ENCODE assay signal across 22 mouse cellular contexts in genomic region chr6:15373621-15374020, GRCm38 (mm10).
DNase-seq lines count a peak whose midpoint lies in the region; ATAC-seq and TF ChIP-seq lines count a peak whose summit lies in the region.
"Had no signal": no experiment of that assay in that cellular context is flagged by ENCODE, and none has a peak within 500 bp of the region (broad histone marks: within the 10 kb centered on the region; RNA-seq: fewer than 3 reads in every experiment).

No protein-coding gene starts in this region.

- no peak for DNase-seq in hindbrain, embryonic 14.5 days (ENCODE audit: low spot score)
- peak; percentile 87 for DNase-seq in liver, adult 2 months (ENCODE audit: extremely low read depth, low read depth, low spot score)
- no peak for DNase-seq in liver
- DNase-seq in lung, postnatal 10 days: peak; percentile 7
- DNase-seq in lung, postnatal 0 days (ENCODE audit: low spot score): no peak
- DNase-seq in Muller cell, postnatal 12 days (ENCODE audit: inconsistent ontology term): peak; percentile 58
- no peak for DNase-seq in spleen, postnatal 10 days (ENCODE audit: low spot score in 2 of 2)
- DNase-seq: adrenal gland, postnatal 14 days; cerebellum, adult 18-20 months; cerebellum, adult 9-11 months; cerebellum, postnatal 36 days; gastrocnemius, adult 2 months; gastrocnemius, postnatal 25 days had no signal

- H3K9ac ChIP-seq in hindbrain, embryonic 14.5 days: no peak overlapping the region
- H3K9ac ChIP-seq in hindbrain, embryonic 12.5 days: no peak overlapping the region
- no peak overlapping the region for H3K9ac ChIP-seq in liver, adult 2 months (ENCODE audit: low read depth, low read length)
- no peak overlapping the region for H3K9ac ChIP-seq in lung, postnatal 0 days (replicated peaks; ENCODE audit: low read depth)
- H3K9ac ChIP-seq: embryonic facial prominence, embryonic 15.5 days; heart, embryonic 12.5 days had no signal

- TF ChIP-seq CTCF in liver, adult 2 months (IDR thresholded peaks at IDR 0.05; ENCODE audit: low read depth, low read length): no peak
- TF ChIP-seq CTCF in lung, postnatal 0 days (IDR thresholded peaks at IDR 0.05): no peak

- H3K4me2 ChIP-seq in hindbrain, embryonic 14.5 days (replicated peaks): no peak overlapping the region
- H3K4me2 ChIP-seq in hindbrain, embryonic 12.5 days (replicated peaks): no peak overlapping the region
- H3K4me2 ChIP-seq in lung, postnatal 0 days (replicated peaks; ENCODE audit: low read depth, low read length): no peak overlapping the region
- H3K4me2 ChIP-seq: embryonic facial prominence, embryonic 15.5 days; heart, embryonic 12.5 days had no signal

- no peak overlapping the region for H3K27ac ChIP-seq in hindbrain, embryonic 14.5 days
- H3K27ac ChIP-seq in hindbrain, embryonic 12.5 days: no peak overlapping the region
- H3K27ac ChIP-seq in liver, adult 2 months (replicated peaks; ENCODE audit: insufficient read depth, low read depth, low read length): no peak overlapping the region
- no peak overlapping the region for H3K27ac ChIP-seq in lung, postnatal 0 days (ENCODE audit: low read length)
- H3K27ac ChIP-seq: embryonic facial prominence, embryonic 15.5 days; forebrain, embryonic 10.5 days; gastrocnemius, adult 2 months; hindbrain, embryonic 10.5 days had no signal

- H3K36me3 ChIP-seq in hindbrain, embryonic 14.5 days (replicated peaks; ENCODE audit: control insufficient read depth, insufficient read depth): no peaks in the 10 kb centered on the region
- H3K36me3 ChIP-seq in hindbrain, embryonic 12.5 days: no peaks in the 10 kb centered on the region
- H3K36me3 ChIP-seq in liver, adult 2 months (ENCODE audit: control insufficient read depth, insufficient read depth, low read length): no peaks in the 10 kb centered on the region
- no peaks in the 10 kb centered on the region for H3K36me3 ChIP-seq in lung, postnatal 0 days (ENCODE audit: insufficient read depth, low read length)
- H3K36me3 ChIP-seq: embryonic facial prominence, embryonic 15.5 days; forebrain, embryonic 10.5 days; heart, embryonic 12.5 days; hindbrain, embryonic 10.5 days had no signal

- no peaks in the 10 kb centered on the region for H3K27me3 ChIP-seq in hindbrain, embryonic 14.5 days (ENCODE audit: control insufficient read depth, insufficient read depth, low read length)
- no peaks in the 10 kb centered on the region for H3K27me3 ChIP-seq in hindbrain, embryonic 12.5 days
- H3K27me3 ChIP-seq in liver, adult 2 months (ENCODE audit: control insufficient read depth, insufficient read depth, low read length): no peaks in the 10 kb centered on the region
- no peaks in the 10 kb centered on the region for H3K27me3 ChIP-seq in lung, postnatal 0 days (replicated peaks; ENCODE audit: insufficient read depth, low read length)
- H3K27me3 ChIP-seq: embryonic facial prominence, embryonic 15.5 days; heart, embryonic 12.5 days had no signal

- no peaks in the 10 kb centered on the region for H3K79me2 ChIP-seq in liver, adult 2 months (ENCODE audit: control insufficient read depth, insufficient read depth, low read length)

- 0 out of 2 replicates have a peak, but pooled peaks cover 14% of the 10 kb centered on the region for H3K4me1 ChIP-seq in hindbrain, embryonic 14.5 days (replicated peaks; ENCODE audit: control insufficient read depth, insufficient read depth, low read length)
- H3K4me1 ChIP-seq in hindbrain, embryonic 12.5 days: peaks cover 23% of the 10 kb centered on the region
- H3K4me1 ChIP-seq in liver, adult 2 months (ENCODE audit: control insufficient read depth, insufficient read depth, low read length): peaks cover 3% of the 10 kb centered on the region; the same call in 1 of the 2 replicates
- H3K4me1 ChIP-seq in lung, postnatal 0 days (ENCODE audit: insufficient read depth, low read depth, low read length): no peaks in the 10 kb centered on the region
- H3K4me1 ChIP-seq: embryonic facial prominence, embryonic 15.5 days; heart, embryonic 12.5 days had no signal

- 44% methylated on average over 3 of the region's 3 CpGs for WGBS in hindbrain, embryonic 14.5 days
- WGBS in hindbrain, embryonic 12.5 days: 64% methylated on average over 3 of the region's 3 CpGs
- WGBS in liver, adult 2 months: 39% methylated on average over 3 of the region's 3 CpGs
- WGBS in lung, postnatal 0 days: 54% methylated on average over 3 of the region's 3 CpGs

- TF ChIP-seq EP300 in lung, postnatal 0 days (IDR thresholded peaks at IDR 0.05): no peak

- no peaks in the 10 kb centered on the region for H3K9me3 ChIP-seq in hindbrain, embryonic 14.5 days (ENCODE audit: control insufficient read depth, low read length)
- no peaks in the 10 kb centered on the region for H3K9me3 ChIP-seq in hindbrain, embryonic 12.5 days (replicated peaks)
- no peaks in the 10 kb centered on the region for H3K9me3 ChIP-seq in lung, postnatal 0 days (ENCODE audit: low read length)
- H3K9me3 ChIP-seq: embryonic facial prominence, embryonic 15.5 days; forebrain, embryonic 10.5 days; heart, embryonic 12.5 days; hindbrain, embryonic 10.5 days had no signal

- TF ChIP-seq POLR2A in liver, adult 2 months (IDR thresholded peaks at IDR 0.05; ENCODE audit: extremely low read depth, insufficient read depth, low read length): no peak

- ATAC-seq in hindbrain, embryonic 14.5 days (ENCODE audit: low FRiP score): peak; percentile 28; the same call in 1 of the 2 replicates
- ATAC-seq in hindbrain, embryonic 12.5 days (ENCODE audit: low FRiP score): no peak
- no peak for ATAC-seq in lung, postnatal 0 days
- ATAC-seq: activated CD4-positive, CD25-positive, alpha-beta regulatory T cell, adult 4 months; forebrain, embryonic 14.5 days; Patski had no signal

- no peak overlapping the region for H3K4me3 ChIP-seq in hindbrain, embryonic 14.5 days (replicated peaks; ENCODE audit: low read length)
- no peak overlapping the region for H3K4me3 ChIP-seq in hindbrain, embryonic 12.5 days
- H3K4me3 ChIP-seq in liver, adult 2 months (ENCODE audit: insufficient read depth, low read depth, low read length): no peak overlapping the region
- no peak overlapping the region for H3K4me3 ChIP-seq in lung, postnatal 0 days (ENCODE audit: low read depth, low read length)
- H3K4me3 ChIP-seq: embryonic facial prominence, embryonic 15.5 days; erythroblast, embryonic 14.5 days; forebrain, embryonic 10.5 days; gastrocnemius, adult 2 months; heart, embryonic 12.5 days; hindbrain, embryonic 10.5 days had no signal

Comparison
In these comparisons a context has a peak if more than half of its experiments do, and no peak if none do; other contexts are left out.
1. DNase-seq: peak in liver, adult 2 months (single experiment), lung, postnatal 10 days (single experiment) and Muller cell, postnatal 12 days (single experiment); none in hindbrain, embryonic 14.5 days (single experiment), liver (single experiment), lung, postnatal 0 days (single experiment) and spleen, postnatal 10 days (0 of 2).